Mouse (Mus musculus): ENCODE measurements around the gene Slc26a10.

Slc26a10 gene

GRCm38 (mm10) chr10:127123436-127123805, 57.0 kb downstream of the Slc26a10 start:
- H3K9me3 ChIP-seq (ENCODE audit: low read length) = no peaks in the 10 kb centered on the region
- TF ChIP-seq CTCF (conservative IDR thresholded peaks at IDR 0.05; ENCODE audit: low read length) (peak; percentile 79), POU5F1 (IDR thresholded peaks at IDR 0.05; ENCODE audit: borderline replicate concordance, low read length) (no peak), NANOG (IDR thresholded peaks at IDR 0.05; ENCODE audit: borderline replicate concordance, low read length) (no peak)
- H3K36me3 ChIP-seq (ENCODE audit: insufficient read depth, low read length) = peaks cover 14% of the 10 kb centered on the region
- H3K27me3 ChIP-seq (ENCODE audit: insufficient read depth, low read length) = no peaks in the 10 kb centered on the region
- peak overlapping the region; percentile 58 for H3K4me3 ChIP-seq (replicated peaks; ENCODE audit: low read length)
- H3K4me1 ChIP-seq (replicated peaks; ENCODE audit: low read depth, low read length) = peaks cover 55% of the 10 kb centered on the region

DNA sequence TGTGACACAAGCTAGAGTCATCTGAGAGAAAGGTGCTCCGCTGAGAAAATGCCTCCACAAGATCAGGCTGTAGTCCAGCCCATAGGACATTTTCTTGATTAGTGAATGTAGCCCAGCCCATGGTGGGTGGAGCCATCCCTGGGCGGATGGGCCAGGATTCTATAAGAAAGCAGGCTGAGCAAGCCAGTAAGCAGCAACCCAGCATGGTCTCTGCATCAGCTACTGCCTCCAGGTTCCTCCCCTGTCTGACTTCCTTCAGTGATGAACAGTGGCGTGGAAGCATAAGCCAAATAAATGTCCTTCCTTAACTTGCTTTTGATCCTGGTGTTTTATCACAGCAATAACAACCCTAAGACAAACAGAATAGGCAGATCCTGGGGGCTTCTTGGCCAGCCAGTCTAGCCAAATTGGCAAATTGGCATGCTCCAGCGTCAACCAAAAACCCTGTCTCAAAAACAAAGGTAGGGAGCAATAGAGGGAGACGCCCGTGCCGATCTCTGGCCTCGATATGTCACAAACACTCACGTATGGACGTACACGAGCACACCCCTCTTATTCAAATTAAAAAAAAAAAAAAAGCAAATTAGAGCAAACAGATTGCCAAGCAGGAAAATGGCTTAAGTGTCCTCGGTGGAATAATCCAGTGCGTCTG, 57.5 kb downstream of the Slc26a10 start:
- peaks cover 56% of the 10 kb centered on the region for H3K4me1 ChIP-seq (replicated peaks; ENCODE audit: low read depth, low read length)
- H3K4me3 ChIP-seq (replicated peaks; ENCODE audit: low read length) = peak overlapping the region; percentile 58
- H3K36me3 ChIP-seq (ENCODE audit: insufficient read depth, low read length) = peaks cover 19% of the 10 kb centered on the region
- TF ChIP-seq POU5F1 (IDR thresholded peaks at IDR 0.05; ENCODE audit: borderline replicate concordance, low read length) (no peak), NANOG (IDR thresholded peaks at IDR 0.05; ENCODE audit: borderline replicate concordance, low read length) (no peak), CTCF (conservative IDR thresholded peaks at IDR 0.05; ENCODE audit: low read length) (no peak)
- no peaks in the 10 kb centered on the region for H3K27me3 ChIP-seq (ENCODE audit: insufficient read depth, low read length)
- H3K9me3 ChIP-seq (ENCODE audit: low read length) = no peaks in the 10 kb centered on the region

GRCm38 (mm10) chr10:127122018-127122417, 58.4 kb downstream of the Slc26a10 start:
- Histone ChIP-seq H3K4me1 (replicated peaks; ENCODE audit: low read depth, low read length) (peaks cover 55% of the 10 kb centered on the region), H3K36me3 (ENCODE audit: insufficient read depth, low read length) (peaks cover 28% of the 10 kb centered on the region), H3K4me3 (replicated peaks; ENCODE audit: low read length) (no peak overlapping the region), H3K9me3 (ENCODE audit: low read length) (no peaks in the 10 kb centered on the region), H3K27me3 (ENCODE audit: insufficient read depth, low read length) (no peaks in the 10 kb centered on the region)
- TF ChIP-seq CTCF (conservative IDR thresholded peaks at IDR 0.05; ENCODE audit: low read length) = no peak
- no peak for TF ChIP-seq NANOG (IDR thresholded peaks at IDR 0.05; ENCODE audit: borderline replicate concordance, low read length)
- no peak for TF ChIP-seq POU5F1 (IDR thresholded peaks at IDR 0.05; ENCODE audit: borderline replicate concordance, low read length)
